Mouse (Mus musculus) CD4-positive, CD25-positive, alpha-beta regulatory T cell, adult 2 months (primary cell): Measurements from ENCODE around the gene Rprd2.
"Not testable (repeated sequence)": the region's sequence is repeated elsewhere in the genome, so short reads cannot be mapped to it uniquely, and the experiment has no call there.

Experiments
- DNase-seq: peaks from one replicate; pipeline ENCODE4 v3.0.0-alpha.2; 2012; ENCODE audit warnings: low read depth, low spot score

The Rprd2 gene

DNA sequence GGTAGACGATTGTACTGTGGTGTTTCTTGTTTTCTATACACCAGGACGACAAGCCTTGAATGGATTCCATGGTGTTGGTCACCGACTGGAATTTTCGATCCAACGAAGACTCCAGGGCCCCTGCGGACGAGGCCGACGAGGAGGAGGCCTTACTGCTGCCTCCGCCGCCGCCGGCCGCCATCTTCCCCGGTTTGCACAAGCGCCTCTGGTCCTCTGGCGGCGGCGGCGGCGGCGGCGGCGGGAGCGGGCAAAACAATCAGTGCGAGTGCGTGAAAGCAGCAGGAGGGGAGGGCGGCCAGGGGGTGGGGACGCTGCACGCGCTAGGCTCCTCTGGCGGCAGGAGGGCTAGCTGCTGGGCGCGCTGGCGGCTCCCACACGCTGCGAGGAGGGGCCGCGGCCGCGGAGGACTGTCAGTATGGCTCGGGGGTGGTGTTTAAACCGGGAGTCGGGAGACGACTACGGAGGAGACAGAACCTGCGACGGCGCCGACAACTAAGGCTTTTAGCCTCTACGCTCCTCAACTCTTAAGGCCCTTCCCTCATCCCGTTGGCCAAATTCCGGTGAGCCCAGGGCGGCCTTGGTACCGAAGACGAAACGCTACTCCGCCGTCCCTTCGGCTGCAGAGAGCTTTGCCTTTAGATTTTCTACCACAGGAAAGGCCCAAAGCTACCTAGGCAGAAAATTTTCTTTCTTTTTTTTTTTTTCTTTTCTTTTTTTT lies at the start of gene Rprd2:
TSS of gene Rprd2 (minus strand) at position 293 of the 718 bp plus-strand sequence.
- peak; percentile 91 for DNase-seq

GRCm38 (mm10) chr3:95867408-95867807 lies 48.7 kb upstream of the Rprd2 start:
- no peak for DNase-seq

GRCm38 (mm10) chr3:95866071-95866470 lies 47.4 kb upstream of the Rprd2 start:
- no peak for DNase-seq

DNA sequence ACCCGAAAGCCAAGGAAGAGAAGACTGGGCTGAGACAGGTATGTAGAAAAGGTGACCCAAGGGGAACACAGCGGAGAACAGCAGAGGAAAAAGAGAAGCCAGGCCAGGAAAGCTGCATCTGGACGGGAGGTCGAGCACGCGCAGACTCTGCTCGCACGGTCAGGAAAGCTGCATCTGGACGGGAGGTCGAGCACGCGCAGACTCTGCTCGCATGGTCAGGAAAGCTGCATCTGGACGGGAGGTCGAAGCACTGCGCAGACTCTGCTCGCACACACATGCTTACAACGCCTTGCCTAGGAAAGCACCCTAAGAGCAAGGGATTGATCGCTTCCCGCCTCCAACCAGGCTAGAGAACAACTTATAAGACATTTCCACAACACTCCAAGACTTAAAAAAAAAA lies 46.9 kb upstream of the Rprd2 start:
- DNase-seq, result no peak

GRCm38 (mm10) chr3:95865050-95865449 lies 46.4 kb upstream of the Rprd2 start:
- DNase-seq, result no peak

DNA sequence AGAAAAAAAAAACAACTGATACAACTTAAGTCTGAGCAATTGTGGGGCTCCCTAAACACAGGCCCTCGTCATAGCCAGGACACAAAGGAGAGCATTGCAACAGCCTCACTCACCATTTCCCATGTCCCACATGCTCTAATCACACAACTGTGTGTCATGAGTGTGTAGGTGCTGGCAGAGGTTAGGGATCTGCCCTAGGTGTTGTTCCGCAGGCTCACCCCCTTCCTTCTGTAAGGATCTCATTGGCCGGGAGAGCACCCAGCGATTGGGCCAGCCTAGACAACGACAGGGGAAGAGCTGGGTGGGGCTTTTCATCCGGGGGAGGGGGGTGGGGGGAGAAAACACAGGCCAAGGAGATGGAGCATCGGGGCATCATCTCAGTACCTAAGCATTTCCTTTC lies 44.9 kb upstream of the Rprd2 start:
- no peak for DNase-seq

DNA sequence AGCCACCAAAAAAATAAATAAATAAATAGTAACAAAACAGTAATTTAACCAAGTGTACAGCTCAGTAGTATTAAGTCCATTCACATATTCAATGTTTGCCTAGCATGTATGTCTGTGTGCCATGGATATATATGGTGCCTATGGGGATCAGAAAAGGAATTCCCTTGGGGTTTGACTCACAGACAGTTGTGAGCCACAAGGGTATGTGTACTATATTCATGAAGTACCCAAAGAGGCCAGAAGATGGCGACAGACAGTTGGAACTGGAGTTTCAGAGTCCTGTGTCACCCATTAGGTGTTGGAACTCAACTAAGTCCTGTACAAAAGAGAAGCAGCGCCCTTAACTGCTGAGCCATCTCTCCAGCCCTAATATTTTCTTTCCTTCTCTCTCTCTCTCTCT lies 43.1 kb upstream of the Rprd2 start:
- DNase-seq, result peak; percentile 89

DNA sequence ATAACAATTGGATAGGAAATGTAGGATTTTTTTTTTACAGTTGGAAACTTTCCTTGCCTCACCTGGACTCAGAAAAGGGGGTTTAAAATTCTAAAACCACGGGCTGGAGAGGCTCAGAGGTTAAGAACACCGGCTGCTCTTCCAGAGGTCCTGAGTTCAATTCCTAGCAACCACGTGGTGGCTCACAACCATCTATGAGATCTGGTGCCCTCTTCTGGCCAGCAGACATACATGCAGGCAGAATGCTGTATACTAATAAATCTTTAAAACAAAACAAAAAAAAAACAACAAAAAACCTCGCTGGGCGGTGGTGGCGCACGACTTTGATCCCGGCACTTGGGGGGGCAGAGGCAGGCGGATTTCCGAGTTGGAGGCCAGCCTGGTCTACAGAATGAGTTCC lies 42.6 kb upstream of the Rprd2 start:
- DNase-seq, result peak; percentile 76

GRCm38 (mm10) chr3:95860323-95860722 lies 41.7 kb upstream of the Rprd2 start:
- peak; percentile 48 for DNase-seq

DNA sequence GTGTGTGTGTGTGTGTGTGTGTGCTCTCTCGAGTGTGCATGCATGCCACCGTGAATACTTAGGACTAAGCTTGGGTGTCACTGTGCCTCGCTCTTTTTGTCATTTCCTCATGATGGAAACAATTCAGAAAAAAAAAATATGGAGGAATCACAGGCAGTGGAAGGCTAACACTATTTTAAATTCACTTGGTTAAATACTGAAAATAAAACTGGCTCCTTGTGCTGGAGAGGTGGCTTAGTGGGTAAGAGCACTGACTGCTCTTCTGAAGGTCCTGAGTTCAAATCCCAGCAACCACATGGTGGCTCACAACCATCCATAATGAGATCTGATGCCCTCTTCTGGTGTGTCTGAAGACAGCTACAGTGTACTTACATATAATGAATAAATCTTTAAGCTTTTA lies 39.6 kb upstream of the Rprd2 start:
- not testable (repeated sequence) for DNase-seq

DNA sequence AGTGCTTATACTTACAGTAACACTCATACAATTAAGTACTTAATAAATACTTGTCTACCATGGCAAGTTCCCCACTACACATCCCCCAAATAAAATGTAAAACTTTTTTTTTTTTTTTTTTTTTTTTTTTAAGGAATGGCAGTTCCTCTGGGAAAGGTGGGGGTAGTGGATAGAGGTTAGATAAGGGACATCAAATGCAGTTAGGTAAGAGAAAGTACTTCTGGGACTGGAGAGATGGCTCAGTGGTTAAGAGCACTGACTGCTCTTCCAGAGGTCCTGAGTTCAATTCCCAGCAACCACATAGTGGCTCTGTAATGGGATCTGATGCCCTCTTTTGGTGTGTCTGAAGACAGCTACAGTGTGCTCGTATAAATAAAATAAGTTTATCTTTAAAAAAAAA lies 38.4 kb upstream of the Rprd2 start:
- not testable (repeated sequence) for DNase-seq

GRCm38 (mm10) chr3:95856115-95856514 lies 37.5 kb upstream of the Rprd2 start:
- DNase-seq, result no peak

- DNase-seq, result peak; percentile 96
Observed at GRCm38 (mm10) chr3:95855502-95856089, 36.9 kb upstream of the Rprd2 start, which contains the start of gene Prpf3. TSS of gene Prpf3 (minus strand) at chr3:95855885.

DNA sequence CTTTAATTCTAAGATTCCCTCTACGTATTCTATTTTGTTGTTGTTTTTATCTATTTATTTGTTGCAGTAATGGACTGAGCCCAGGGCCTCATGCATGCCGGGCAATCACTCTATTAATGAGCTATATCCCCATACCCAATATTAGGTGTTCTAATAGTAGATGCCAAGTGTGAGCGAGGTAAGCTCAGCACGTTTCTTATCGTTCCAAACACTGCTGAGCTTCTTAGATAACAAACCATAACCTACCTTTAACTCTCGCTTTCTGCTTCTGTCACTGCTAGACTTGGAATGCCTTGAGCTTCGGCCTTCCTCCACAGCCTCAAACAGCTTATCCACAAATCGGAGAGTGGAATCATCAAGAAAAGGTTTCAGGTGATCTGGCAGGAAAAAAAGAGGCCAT lies 32.7 kb upstream of the Rprd2 start:
- no peak for DNase-seq

GRCm38 (mm10) chr3:95850611-95851010 lies 31.9 kb upstream of the Rprd2 start:
- no peak for DNase-seq

DNA sequence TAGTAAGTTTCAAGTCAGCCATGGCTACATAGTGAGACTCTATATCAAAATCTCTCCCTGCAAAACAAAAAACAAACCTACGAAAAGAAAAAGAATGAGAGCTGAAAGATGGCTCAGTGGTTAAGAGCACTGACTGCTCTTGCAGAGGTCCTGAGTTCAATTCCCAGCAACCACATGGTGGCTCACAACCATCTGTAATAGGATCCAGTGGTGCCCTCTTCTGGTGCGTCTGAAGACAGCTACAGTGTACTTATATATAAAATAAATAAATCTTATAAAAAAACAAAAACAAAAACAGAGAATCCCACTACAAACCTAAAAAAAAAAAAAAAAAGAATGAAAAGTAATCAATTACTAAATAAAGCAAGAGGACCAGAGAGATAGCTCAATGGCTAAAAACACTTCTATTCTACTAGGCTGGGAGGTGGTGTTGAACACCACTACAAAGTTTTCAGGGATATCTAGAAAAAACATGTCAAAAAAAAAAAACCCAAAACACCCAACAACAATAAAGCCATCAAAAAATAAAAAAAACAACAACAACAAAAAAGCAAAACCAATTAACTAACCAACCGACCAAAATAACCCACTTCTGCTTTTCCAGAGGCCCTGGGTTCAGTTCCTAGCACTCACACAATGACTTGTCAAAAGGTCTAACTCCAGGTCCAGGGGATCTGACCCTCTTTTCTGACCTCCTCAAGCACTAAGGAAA lies 24.0 kb upstream of the Rprd2 start:
- DNase-seq, result peak; percentile 46

DNA sequence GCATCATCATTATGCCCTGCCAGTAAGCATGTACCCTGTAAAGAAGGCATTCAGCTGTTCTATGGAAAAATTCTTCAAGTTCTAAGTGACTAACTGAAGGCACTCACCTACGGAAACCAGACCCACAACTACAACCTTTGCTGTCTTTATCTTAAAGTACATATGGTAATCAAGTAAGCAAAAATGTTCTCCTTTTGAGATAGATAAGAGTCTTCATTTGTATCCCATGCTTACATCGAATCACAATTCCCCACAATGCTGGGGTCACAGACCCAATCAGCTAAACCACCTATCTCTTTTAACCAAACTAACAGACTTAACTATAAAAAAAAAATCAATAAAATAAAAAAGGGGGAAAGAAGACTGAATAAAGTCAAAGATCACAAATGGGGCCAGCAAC lies 20.6 kb upstream of the Rprd2 start:
- no peak for DNase-seq

DNA sequence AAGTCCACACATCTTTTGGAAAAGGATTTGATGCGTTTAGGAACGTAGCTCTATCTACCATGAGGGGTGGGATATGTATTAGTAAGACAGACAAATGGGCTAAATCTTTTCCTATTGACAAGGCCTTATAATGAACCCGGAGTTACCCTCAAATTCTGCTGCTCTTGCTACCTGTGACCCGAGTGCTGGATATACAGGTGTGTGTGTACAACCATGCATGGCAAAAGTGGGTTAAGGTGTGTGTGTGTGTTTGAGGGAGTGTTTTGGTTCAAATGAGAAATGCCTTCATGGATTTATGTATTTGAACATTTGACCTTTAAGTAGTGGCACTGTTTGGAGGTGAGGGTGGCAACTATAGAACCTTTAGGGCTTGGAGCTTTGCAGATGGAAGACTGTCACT lies 10.4 kb upstream of the Rprd2 start:
- no peak for DNase-seq

GRCm38 (mm10) chr3:95826275-95826674 lies 7.6 kb upstream of the Rprd2 start:
- no peak for DNase-seq

- peak; percentile 36 for DNase-seq
Observed at GRCm38 (mm10) chr3:95820046-95821010, 1.7 kb upstream of the Rprd2 start.

- peak; percentile 100 for DNase-seq
Observed at GRCm38 (mm10) chr3:95819351-95819985, 805 bp upstream of the Rprd2 start.
